Mouse (Mus musculus) liver, embryonic 14.5 days (tissue): Measurements from ENCODE around the gene Apoh.

Experiments
- CTCF ChIP-seq: IDR thresholded peaks from 2 replicates; pipeline ENCODE4 v1.5.1; 2016; ENCODE audit warnings: antibody characterized with exemption, low read depth, control low read depth
- EP300 ChIP-seq: IDR thresholded peaks from 2 replicates; pipeline ENCODE4 v1.6.1; 2016; ENCODE audit warnings: antibody characterized with exemption, low read depth

DNA sequence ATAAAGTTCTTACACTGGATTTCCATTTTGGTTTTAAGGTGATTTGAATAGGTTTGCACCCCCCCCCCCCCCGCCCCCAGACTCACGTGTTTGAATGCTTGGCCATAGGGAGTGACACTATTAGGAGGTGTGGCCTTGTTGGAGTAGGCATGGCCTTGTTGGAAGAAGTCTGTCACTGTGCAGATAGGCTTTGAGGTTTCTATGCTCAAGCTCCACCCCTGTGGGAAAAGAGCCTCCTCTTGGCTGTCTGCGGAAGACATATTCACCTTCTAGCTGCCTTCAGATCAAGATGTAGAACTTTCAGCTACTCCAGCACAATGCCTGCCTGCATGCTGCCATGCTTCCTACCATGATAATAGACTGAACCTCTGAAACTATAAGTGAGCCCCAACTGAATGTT is 49.3 kb upstream of the Apoh start:
- TF ChIP-seq CTCF (no peak), EP300 (no peak)
